Mouse (Mus musculus): ENCODE measurements around the gene Plppr3.

Plppr3 gene

DNA sequence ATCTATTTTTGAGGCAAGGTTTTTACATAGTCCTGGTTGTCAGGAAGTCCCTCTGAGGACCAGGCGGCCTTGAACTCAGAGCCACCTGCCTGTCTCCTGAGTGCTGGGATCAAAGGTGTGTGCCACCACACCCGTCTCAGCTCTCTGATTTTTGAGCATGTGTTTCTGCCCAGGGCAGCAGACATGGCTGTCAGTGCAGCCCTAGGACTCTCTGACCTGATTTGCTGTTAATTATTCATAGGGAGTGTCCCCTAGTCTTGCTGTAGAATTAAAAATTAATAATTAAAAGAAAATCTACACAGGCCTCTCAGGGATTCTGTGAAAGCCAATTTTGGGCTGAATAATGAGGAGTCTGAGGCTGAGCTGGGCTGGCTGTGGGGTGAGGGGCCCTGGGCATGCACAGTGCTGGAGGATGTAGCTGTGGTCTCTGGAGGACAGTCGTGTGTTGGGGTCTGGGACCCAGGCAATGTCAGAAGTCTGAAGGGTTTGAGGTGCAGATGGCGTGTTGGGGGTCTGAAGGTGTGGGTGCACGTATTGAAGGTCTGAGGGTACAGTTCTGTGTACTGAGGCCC, 60.1 kb downstream of the Plppr3 start:
- DNase-seq: peak; percentile 76

DNA sequence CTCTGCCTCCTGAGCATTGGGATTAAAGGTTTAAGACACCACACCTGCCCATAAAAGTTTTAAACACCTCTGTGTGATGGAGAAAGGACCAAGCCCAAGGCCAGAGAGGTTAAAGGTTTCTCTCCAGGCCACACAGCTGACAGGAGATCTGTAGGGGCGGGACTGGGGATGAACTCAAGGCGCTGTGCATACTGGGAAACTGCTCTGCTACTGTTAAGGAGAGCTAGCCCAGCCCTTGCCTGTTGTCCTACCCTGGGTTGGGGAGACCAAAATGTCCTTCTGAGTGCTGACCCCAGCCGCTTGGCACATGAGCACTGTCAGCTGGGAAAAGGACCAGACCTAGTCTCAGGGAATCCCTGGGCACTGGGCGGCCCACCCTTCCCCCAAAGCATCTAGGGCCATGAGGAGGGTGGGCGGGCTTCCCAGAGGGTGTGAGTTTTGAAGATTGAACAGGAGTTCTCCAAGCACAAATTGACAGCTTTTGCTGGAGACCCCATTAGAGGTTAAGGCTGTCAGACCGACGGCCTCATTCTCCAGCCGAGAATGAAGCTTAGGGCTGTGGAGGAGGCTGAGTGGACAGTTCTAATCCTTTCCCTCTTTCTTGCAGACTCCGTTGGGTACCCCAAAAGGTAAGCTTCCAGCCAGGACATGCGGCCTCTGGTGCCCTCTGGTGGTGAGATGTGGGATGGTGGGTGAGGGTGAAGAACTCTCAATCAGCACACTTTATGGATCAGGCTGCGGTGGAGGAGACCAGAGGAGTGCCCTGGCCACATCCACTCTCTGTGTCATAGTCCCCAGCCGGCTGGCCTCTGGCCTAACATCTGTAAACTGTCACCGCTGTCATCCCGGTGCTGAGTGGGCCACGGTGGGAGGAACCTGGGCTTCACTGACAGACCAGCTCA, 62.4 kb downstream of the Plppr3 start:
- peak; percentile 88 for DNase-seq
